Comparison of ENCODE assay signal across 9 mouse cellular contexts in the genomic region with DNA sequence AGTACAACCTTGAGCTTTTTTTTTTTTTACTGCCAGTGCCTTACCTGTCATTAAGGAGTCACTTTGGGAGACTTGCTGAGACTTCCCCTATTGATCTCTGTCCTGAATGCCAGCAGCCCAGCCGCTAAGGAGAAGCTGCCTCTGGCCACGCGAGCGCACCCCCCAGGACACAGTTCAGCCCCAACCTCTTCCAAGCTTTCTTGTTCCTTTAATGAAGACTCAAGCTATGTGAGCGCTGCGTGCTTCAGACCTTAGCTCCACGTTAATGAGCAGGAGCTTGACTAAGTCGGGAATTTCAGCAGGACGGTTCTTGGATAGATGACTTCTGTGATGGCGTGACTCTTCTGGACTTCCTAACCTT. TPM values are rescaled to one million over a fixed set of nuclear protein-coding genes. Genes with fewer than 3 reads are reported as not detected.
A peak's percentile ranks its signal among the peaks of the same experiment; 100 is the strongest.
DNase-seq lines count a peak whose midpoint lies in the region; ATAC-seq lines count a peak whose summit lies in the region.
"Had no signal": no experiment of that assay in that cellular context is flagged by ENCODE, and none has a peak within 500 bp of the region (broad histone marks: within the 10 kb centered on the region; RNA-seq: fewer than 3 reads in every experiment).

No protein-coding gene starts in this region.

- H3K27me3 ChIP-seq in heart, embryonic 13.5 days (replicated peaks): no peaks in the 10 kb centered on the region
- H3K27me3 ChIP-seq in embryonic facial prominence, embryonic 10.5 days (replicated peaks; ENCODE audit: low read depth, poor library complexity, severe bottlenecking): no peaks in the 10 kb centered on the region
- no peaks in the 10 kb centered on the region for H3K27me3 ChIP-seq in intestine, embryonic 15.5 days (replicated peaks)
- no peaks in the 10 kb centered on the region for H3K27me3 ChIP-seq in midbrain, embryonic 15.5 days (replicated peaks)

- no peak overlapping the region for H3K27ac ChIP-seq in heart, embryonic 13.5 days (replicated peaks)
- H3K27ac ChIP-seq in embryonic facial prominence, embryonic 10.5 days (replicated peaks): no peak overlapping the region
- H3K27ac ChIP-seq in intestine, embryonic 15.5 days: no peak overlapping the region
- no peak overlapping the region for H3K27ac ChIP-seq in midbrain, embryonic 15.5 days

- peak overlapping the region; percentile 45 for H3K9ac ChIP-seq in heart, embryonic 13.5 days
- no peak overlapping the region for H3K9ac ChIP-seq in intestine, embryonic 15.5 days
- no peak overlapping the region for H3K9ac ChIP-seq in midbrain, embryonic 15.5 days

- no peak for ATAC-seq in heart, embryonic 13.5 days (ENCODE audit: extremely low read depth, insufficient number of reproducible peaks, low FRiP score, low TSS enrichment)
- ATAC-seq in intestine, embryonic 15.5 days: peak; percentile 58
- peak; percentile 3; the same call in 1 of the 2 replicates for ATAC-seq in midbrain, embryonic 15.5 days (replicated peaks)

- DNase-seq in heart, postnatal 14 days: no peak
- DNase-seq in embryonic facial prominence, embryonic 10.5 days (ENCODE audit: low spot score): peak; percentile 33
- DNase-seq in retina, postnatal 1 day: no peak
- no peak for DNase-seq in urinary bladder, adult 2 months (ENCODE audit: low spot score)
- DNase-seq in spleen, postnatal 14 days (ENCODE audit: low spot score in 2 of 2): no peak

- peak overlapping the region; percentile 38 for H3K4me3 ChIP-seq in heart, embryonic 13.5 days
- H3K4me3 ChIP-seq in embryonic facial prominence, embryonic 10.5 days: peak overlapping the region; percentile 42
- peak overlapping the region; percentile 19 for H3K4me3 ChIP-seq in intestine, embryonic 15.5 days (replicated peaks)
- H3K4me3 ChIP-seq in midbrain, embryonic 15.5 days: 0 out of 2 replicates have a peak overlapping the region, but pooled peaks have one; percentile 4
- H3K4me3 ChIP-seq: myocyte had no signal

- H3K4me2 ChIP-seq in heart, embryonic 13.5 days: peak overlapping the region; percentile 69
- H3K4me2 ChIP-seq in intestine, embryonic 15.5 days (replicated peaks): peak overlapping the region; percentile 58
- peak overlapping the region; percentile 34 for H3K4me2 ChIP-seq in midbrain, embryonic 15.5 days

- H3K4me1 ChIP-seq in heart, embryonic 13.5 days: peaks cover 10% of the 10 kb centered on the region
- peaks cover 9% of the 10 kb centered on the region for H3K4me1 ChIP-seq in embryonic facial prominence, embryonic 10.5 days
- 0 out of 2 replicates have a peak, but pooled peaks cover 9% of the 10 kb centered on the region for H3K4me1 ChIP-seq in intestine, embryonic 15.5 days (replicated peaks)
- H3K4me1 ChIP-seq in midbrain, embryonic 15.5 days: peaks cover 10% of the 10 kb centered on the region

- intact Hi-C loops in heart, postnatal 14 days (cut with DNase I): no loop called here

- 14% methylated on average over 10 of the region's 10 CpGs for WGBS in heart, embryonic 13.5 days
- 16% methylated on average over 10 of the region's 10 CpGs for WGBS in embryonic facial prominence, embryonic 10.5 days
- 14% methylated on average over 10 of the region's 10 CpGs for WGBS in intestine, embryonic 15.5 days
- 21% methylated on average over 10 of the region's 10 CpGs for WGBS in midbrain, embryonic 15.5 days

- H3K9me3 ChIP-seq in heart, embryonic 13.5 days: no peaks in the 10 kb centered on the region
- H3K9me3 ChIP-seq in embryonic facial prominence, embryonic 10.5 days: no peaks in the 10 kb centered on the region
- no peaks in the 10 kb centered on the region for H3K9me3 ChIP-seq in intestine, embryonic 15.5 days
- no peaks in the 10 kb centered on the region for H3K9me3 ChIP-seq in midbrain, embryonic 15.5 days

- H3K36me3 ChIP-seq in heart, embryonic 13.5 days: no peaks in the 10 kb centered on the region
- no peaks in the 10 kb centered on the region for H3K36me3 ChIP-seq in embryonic facial prominence, embryonic 10.5 days (replicated peaks)
- no peaks in the 10 kb centered on the region for H3K36me3 ChIP-seq in intestine, embryonic 15.5 days
- H3K36me3 ChIP-seq in midbrain, embryonic 15.5 days (replicated peaks): no peaks in the 10 kb centered on the region

RNA-seq across cellular contexts. Expression of a gene that starts 37.9 kb away (rescaled TPM):
- 3.8 and 4.2 TPM in 2 replicates for polyA plus RNA-seq in heart, embryonic 13.5 days (2015; fragmentation: Nextera tagmentation; extraction: Ambion mirVana)
- 1 to 10 TPM; 3.1 to 3.2 TPM for total RNA-seq in heart, postnatal 14 days (2021)
- polyA plus RNA-seq in embryonic facial prominence, embryonic 10.5 days (2016; fragmentation: Nextera tagmentation; extraction: Ambion mirVana): 6.7 and 8.0 TPM in 2 replicates
- polyA plus RNA-seq in intestine, embryonic 15.5 days (2015; fragmentation: Nextera tagmentation; extraction: Ambion mirVana): 4.2 and 5.4 TPM in 2 replicates
- polyA plus RNA-seq in midbrain, embryonic 15.5 days (2015; fragmentation: Nextera tagmentation; extraction: Ambion mirVana): 5.9 TPM in 2 replicates
- 3.4 and 4.9 TPM in 2 replicates for polyA plus RNA-seq in urinary bladder, adult 2 months (2012; rRNA removed)
